Mouse (Mus musculus) lung, embryonic 14.5 days (tissue): ENCODE results near the gene Btbd19. TPM values are rescaled to one million over a fixed set of nuclear protein-coding genes. Genes with fewer than 3 reads are reported as not detected.

Experiments used
- ATAC-seq: fragments of 200-750 bp; cut with Nextera tagmentation; 2 replicates; pipeline ENCODE4 v1.8.0; 2017; ENCODE audit warnings: mild to moderate bottlenecking, moderate TSS enrichment, moderate library complexity; ENCODE audit not compliant: insufficient read depth
- DNase-seq: peaks from one replicate; pipeline ENCODE4 v3.0.0-alpha.2; 2015
- H3K27ac ChIP-seq: fragments of 300-500 bp; sonication (generic); 2 replicates; pipeline ENCODE4 v1.5.1; 2014; ENCODE audit warnings: low read depth, mild to moderate bottlenecking, moderate library complexity
- H3K27me3 ChIP-seq: fragments of 300-500 bp; sonication (generic); 2 replicates; pipeline ENCODE4 v1.6.1; 2014; ENCODE audit warnings: low read length, control low read depth; ENCODE audit not compliant: insufficient read depth
- H3K36me3 ChIP-seq: fragments of 300-500 bp; sonication (generic); 2 replicates; pipeline ENCODE4 v1.6.1; 2014; ENCODE audit warnings: control low read depth; ENCODE audit not compliant: insufficient read depth
- H3K4me1 ChIP-seq: fragments of 300-500 bp; sonication (generic); 2 replicates; pipeline ENCODE4 v1.6.1; 2014; ENCODE audit warnings: antibody characterized with exemption, control low read depth; ENCODE audit not compliant: insufficient read depth
- H3K4me2 ChIP-seq: fragments of 300-500 bp; sonication (generic); 2 replicates; pipeline ENCODE4 v1.6.1; 2014; ENCODE audit warnings: mild to moderate bottlenecking
- H3K4me3 ChIP-seq: fragments of 300-500 bp; sonication (generic); 2 replicates; pipeline ENCODE4 v1.5.1; 2014; ENCODE audit warnings: low read depth, low read length
- H3K9ac ChIP-seq: fragments of 300-500 bp; sonication (generic); 2 replicates; pipeline ENCODE4 v1.6.1; 2014
- H3K9me3 ChIP-seq: fragments of 300-500 bp; sonication (generic); 2 replicates; pipeline ENCODE4 v1.6.1; 2016; ENCODE audit warnings: low read depth, low read length, control low read depth
- CTCF ChIP-seq: IDR thresholded peaks from 2 replicates; pipeline ENCODE4 v1.5.1; 2016; ENCODE audit warnings: antibody characterized with exemption, low read depth
- WGBS: fragments of 180-500 bp; shearing (Covaris S2); extraction: QIAGEN DNeasy Blood & Tissue Kit; methylation state at CpG from one replicate; pipeline ENCODE4 v1.1.7; 2014; 5-methylcytosine and 5-hydroxymethylcytosine counted together
- microRNA-seq: library from miRNA; unstranded; fragments of <30 nt; microRNA quantifications from one replicate; pipeline ENCODE4, GENCODE M21; 2016; ENCODE audit warnings: borderline number of aligned reads
- polyA plus RNA-seq: library from polyadenylated mRNA; unstranded; fragments of >200 nt; fragmentation: Nextera tagmentation; extraction: Ambion mirVana; gene quantifications from 2 replicates; pipeline ENCODE4 v1.2.1, GENCODE M21; 2014

Gene Btbd19
- polyA plus RNA-seq, 1 experiment from 2014 or later: 6.7 TPM

DNA sequence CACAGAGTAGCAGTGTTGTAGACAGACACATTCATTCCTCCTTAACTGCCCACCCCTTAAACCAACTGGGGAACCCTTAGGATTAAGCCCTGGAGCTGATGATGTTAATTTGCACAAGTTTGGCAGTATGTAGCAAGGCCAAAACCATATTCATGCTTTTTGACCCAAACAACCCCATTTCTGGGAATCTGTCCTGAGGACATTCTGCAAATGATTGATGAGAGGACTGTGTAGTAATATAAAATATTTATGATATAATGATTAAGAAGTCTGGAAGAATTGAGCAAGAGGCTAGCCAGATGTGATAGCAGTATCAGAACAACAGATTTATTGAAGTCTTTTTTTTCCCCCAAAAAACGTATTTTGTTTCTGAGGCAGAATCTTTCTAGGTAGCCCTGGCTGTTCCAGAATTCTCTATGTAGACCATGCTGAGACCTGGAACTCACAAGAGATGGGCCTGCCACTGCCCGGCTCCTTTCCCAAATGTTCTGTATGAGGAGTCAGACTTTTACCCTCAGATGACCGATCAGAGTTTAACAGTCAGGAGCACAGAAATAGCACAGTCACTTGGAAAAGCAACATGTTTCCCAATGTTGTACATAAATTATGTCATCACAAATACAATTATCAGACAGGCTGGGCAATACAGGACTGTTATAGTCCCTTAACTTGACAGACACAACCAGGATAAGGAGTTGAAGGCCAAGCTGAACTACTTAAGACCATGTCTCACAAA, 30.7 kb downstream of the Btbd19 start:
- ATAC-seq (no peak), DNase-seq (no peak)
- 51% methylated on average over 3 of the region's 3 CpGs for WGBS
- Histone ChIP-seq H3K36me3 (0 out of 2 replicates have a peak, but pooled peaks cover under 1% of the 10 kb centered on the region), H3K9ac (no peak overlapping the region), H3K9me3 (no peaks in the 10 kb centered on the region), H3K4me3 (peak overlapping the region; percentile 67; the same call in 1 of the 2 replicates), H3K4me1 (peaks cover 12% of the 10 kb centered on the region), H3K4me2 (peak overlapping the region; percentile 98), H3K27me3 (no peaks in the 10 kb centered on the region), H3K27ac (peak overlapping the region; percentile 82)
- TF ChIP-seq CTCF: no peak

DNA sequence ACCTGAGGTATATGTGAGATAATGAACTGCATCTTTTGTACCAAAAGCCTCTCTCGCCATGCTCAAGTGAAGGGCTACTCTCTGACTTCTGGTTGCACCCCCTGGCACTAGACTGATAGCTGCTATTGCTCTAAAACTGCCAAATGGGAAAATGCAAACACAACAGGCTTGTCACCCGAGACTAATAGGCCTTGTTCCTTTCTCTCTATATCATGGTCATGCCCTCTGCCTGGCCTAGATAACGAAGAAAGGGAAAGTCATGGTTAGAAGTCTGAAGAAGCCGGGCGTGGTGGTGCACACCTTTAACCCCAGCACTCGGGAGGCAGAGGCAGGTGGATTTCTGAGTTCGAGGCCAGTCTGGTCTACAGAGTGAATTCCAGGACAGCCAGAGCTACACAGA, 34.9 kb downstream of the Btbd19 start:
- H3K36me3 ChIP-seq: peaks cover 14% of the 10 kb centered on the region; the same call in 1 of the 2 replicates
- no peak for TF ChIP-seq CTCF

DNA sequence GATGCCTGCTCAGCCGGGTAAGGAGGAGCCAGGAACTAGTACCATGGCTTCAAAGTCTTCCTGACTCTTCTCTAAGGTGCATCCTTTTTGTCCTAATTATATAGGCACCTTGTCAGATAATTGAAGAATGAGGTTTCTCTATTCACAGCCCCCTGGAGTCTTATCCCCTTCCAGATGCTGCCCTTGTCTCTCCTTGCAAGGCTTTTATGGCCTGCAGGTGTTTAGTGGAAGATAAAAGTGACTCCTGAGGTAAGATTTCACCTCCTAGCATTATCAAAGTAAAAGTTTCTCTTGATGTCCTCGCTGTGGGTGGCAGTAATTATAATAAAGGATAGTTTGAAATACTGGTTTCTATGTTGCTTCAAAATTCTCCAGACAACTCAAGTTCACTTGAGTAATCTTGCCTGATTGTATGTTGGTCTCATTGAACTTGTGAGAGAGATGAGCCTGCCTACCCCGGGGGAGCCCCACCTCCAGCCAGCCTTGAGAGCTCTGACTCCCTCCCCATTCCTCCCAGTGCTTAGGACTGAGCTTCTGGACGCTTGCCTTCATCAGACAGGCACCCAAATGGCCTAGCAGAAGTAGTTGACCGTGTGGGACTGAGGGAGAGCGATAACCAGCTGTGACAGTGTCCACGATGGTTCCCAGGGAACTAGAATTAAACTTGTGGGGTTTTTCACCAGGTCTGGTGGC, 37.4 kb downstream of the Btbd19 start:
- H3K4me2 ChIP-seq: no peak overlapping the region
- WGBS: 71% methylated on average over 7 of the region's 7 CpGs
- no peak for TF ChIP-seq CTCF
- no peak overlapping the region for H3K4me3 ChIP-seq
- ATAC-seq (no peak), DNase-seq (no peak)
- no peaks in the 10 kb centered on the region for H3K9me3 ChIP-seq
- H3K27ac ChIP-seq: no peak overlapping the region
- no peaks in the 10 kb centered on the region for H3K27me3 ChIP-seq
- H3K36me3 ChIP-seq: peaks cover 18% of the 10 kb centered on the region; the same call in 1 of the 2 replicates
- no peak overlapping the region for H3K9ac ChIP-seq
- 0 out of 2 replicates have a peak, but pooled peaks cover 4% of the 10 kb centered on the region for H3K4me1 ChIP-seq

More for the DNA sequence above, 34.9 kb downstream of the Btbd19 start:
- no peaks in the 10 kb centered on the region for H3K9me3 ChIP-seq
- H3K4me3 ChIP-seq: no peak overlapping the region
- WGBS: 65% methylated on average over 7 of the region's 7 CpGs
- H3K9ac ChIP-seq: no peak overlapping the region
- no peak for DNase-seq
- H3K27ac ChIP-seq: no peak overlapping the region
- no peak for ATAC-seq
- H3K4me2 ChIP-seq: no peak overlapping the region
- peaks cover 10% of the 10 kb centered on the region for H3K4me1 ChIP-seq
- no peaks in the 10 kb centered on the region for H3K27me3 ChIP-seq

DNA sequence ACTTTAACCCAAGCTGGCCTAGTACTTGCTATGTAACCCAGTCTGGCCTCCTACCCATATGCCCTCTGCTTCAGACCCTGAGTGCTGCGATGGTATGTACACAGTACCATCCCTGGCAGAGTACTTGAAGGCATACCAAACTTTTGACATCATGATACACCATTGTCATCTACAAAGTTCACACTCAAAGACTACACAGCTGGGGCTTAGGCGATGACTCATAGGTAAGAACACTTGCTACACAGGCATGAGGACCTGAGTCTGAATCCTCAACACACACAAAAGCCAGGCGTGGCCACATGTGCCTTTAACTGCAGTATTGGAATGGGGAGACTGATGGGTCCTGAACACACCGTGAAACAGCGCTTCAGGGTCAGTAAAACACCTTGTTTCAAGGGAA, 54.3 kb downstream of the Btbd19 start:
- Histone ChIP-seq H3K27ac (no peak overlapping the region), H3K36me3 (peaks cover 77% of the 10 kb centered on the region), H3K27me3 (no peaks in the 10 kb centered on the region), H3K9ac (no peak overlapping the region), H3K9me3 (no peaks in the 10 kb centered on the region), H3K4me2 (no peak overlapping the region), H3K4me3 (no peak overlapping the region), H3K4me1 (no peaks in the 10 kb centered on the region)
- ATAC-seq (peak; percentile 17; the same call in 1 of the 2 replicates), DNase-seq (no peak)
- WGBS: 87% methylated on average over 5 of the region's 5 CpGs
- no peak for TF ChIP-seq CTCF

DNA sequence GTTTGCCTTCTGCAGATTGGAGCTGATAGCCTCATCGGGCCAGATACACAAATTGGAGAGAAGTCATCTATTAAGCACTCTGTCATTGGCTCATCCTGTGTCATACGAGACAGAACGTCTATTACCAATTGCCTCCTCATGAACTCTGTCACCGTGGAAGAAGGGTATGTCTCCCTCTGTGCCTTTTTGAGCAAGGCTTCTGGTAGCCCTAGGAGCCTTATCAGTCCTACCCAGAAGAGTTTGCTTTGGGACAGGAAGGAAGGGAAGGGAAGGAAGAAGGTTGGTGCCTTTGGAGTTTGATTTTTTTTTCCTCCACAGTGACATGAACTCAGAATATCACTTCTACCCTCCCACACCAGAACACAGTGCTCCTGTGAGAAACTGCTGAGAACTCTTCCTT, 54.9 kb downstream of the Btbd19 start:
- Histone ChIP-seq H3K4me3 (no peak overlapping the region), H3K9ac (no peak overlapping the region), H3K27ac (no peak overlapping the region), H3K27me3 (no peaks in the 10 kb centered on the region), H3K9me3 (no peaks in the 10 kb centered on the region), H3K4me1 (no peaks in the 10 kb centered on the region), H3K4me2 (no peak overlapping the region), H3K36me3 (peaks cover 81% of the 10 kb centered on the region)
- no peak for ATAC-seq
- WGBS: 78% methylated on average over 4 of the region's 4 CpGs
- no peak for DNase-seq
- TF ChIP-seq CTCF: no peak

DNA sequence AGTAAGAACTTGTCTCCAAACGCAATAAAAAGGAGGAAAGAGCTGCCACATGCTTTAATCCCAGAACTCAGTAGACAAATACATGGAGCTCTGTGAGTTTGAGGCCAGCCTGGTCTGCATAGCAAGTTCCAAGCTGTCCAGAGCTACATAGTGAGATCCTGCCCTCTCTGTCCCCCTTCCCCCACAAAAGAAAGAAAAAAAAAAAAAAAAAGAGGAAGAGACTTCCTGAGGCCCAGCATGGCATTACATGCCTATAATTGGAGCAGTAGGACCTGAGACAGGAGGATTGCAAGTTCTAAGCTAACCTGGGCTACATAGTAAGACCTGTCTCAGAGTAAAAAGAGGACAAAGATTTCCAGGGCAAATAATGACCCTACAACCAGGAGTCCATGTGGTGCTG, 55.9 kb downstream of the Btbd19 start:
- Histone ChIP-seq H3K27ac (no peak overlapping the region), H3K4me3 (no peak overlapping the region), H3K4me1 (no peaks in the 10 kb centered on the region), H3K9ac (no peak overlapping the region), H3K4me2 (no peak overlapping the region), H3K9me3 (no peaks in the 10 kb centered on the region), H3K27me3 (no peaks in the 10 kb centered on the region), H3K36me3 (peaks cover 78% of the 10 kb centered on the region)
- DNase-seq (no peak), ATAC-seq (no peak)
- no peak for TF ChIP-seq CTCF
- 91% methylated on average over 1 of the region's 1 CpGs for WGBS

Small RNA genes lying within 50 kb of the gene (microRNA-seq; reads per million reads assigned to microRNA genes)
- gene Gm22398: not detected

Other genes with a start within 250 kb of the Btbd19 start
- 0.47 and 0.79 TPM in 2 replicates for gene Zswim5, start 248.3 kb downstream of the Btbd19 start, polyA plus RNA-seq
- 87.2 and 95.9 TPM in 2 replicates for gene Urod, start 131.3 kb downstream of the Btbd19 start, polyA plus RNA-seq
- 7.9 and 9.1 TPM in 2 replicates for gene Hectd3, start 130.4 kb downstream of the Btbd19 start, polyA plus RNA-seq
- 43.5 and 45.2 TPM in 2 replicates for gene Eif2b3, start 106.3 kb downstream of the Btbd19 start, polyA plus RNA-seq
- gene Ptch2, start 29.6 kb downstream of the Btbd19 start, polyA plus RNA-seq: 12.2 and 14.1 TPM in 2 replicates
- not detected in 2 replicates for gene Tctex1d4, start 1.1 kb upstream of the Btbd19 start, polyA plus RNA-seq
- gene Plk3, start 8.2 kb upstream of the Btbd19 start, polyA plus RNA-seq: 4.2 and 5.1 TPM in 2 replicates
- 1,312 and 1,358 TPM in 2 replicates for gene Rps8, start 30.5 kb upstream of the Btbd19 start, polyA plus RNA-seq
- 78.9 and 85.9 TPM in 2 replicates for gene Kif2c, start 56.9 kb upstream of the Btbd19 start, polyA plus RNA-seq
- 10.7 and 12.4 TPM in 2 replicates for gene Tmem53, start 126.2 kb upstream of the Btbd19 start, polyA plus RNA-seq
- gene Armh1, start 126.4 kb upstream of the Btbd19 start, polyA plus RNA-seq: 0.18 and 0.43 TPM in 2 replicates